Comparison of ENCODE assay signal across 13 mouse cellular contexts in the genomic region with DNA sequence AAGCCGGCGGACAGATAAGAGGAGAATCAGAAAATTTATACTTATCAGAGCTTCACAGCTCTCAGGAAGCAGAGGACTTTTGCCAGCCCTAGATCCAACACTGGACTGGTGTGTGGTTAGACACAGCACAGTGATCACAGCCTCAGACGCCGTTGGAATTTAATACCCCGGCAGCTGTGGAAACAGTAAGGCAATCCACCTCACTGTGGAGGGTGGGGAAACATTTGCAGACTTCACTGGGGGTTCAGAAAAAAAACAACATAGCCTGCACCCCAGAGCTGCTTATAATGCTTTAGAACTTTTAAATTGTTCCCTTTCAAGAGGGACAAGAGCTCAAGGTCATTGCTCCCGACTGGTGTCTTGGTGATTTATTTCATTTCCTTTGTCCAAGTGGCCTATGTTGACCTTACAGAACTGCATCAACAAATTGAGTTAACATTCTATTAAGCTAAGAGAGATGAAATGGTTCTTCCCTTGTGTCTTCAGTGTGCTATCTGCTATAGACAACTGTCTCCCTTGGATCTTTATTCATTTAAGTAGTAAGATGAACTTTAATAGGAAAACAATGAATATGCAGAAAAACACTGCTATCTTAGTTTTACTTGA.
DNase-seq lines count a peak whose midpoint lies in the region; ATAC-seq lines count a peak whose summit lies in the region.
"Had no signal": no experiment of that assay in that cellular context is flagged by ENCODE, and none has a peak within 500 bp of the region (broad histone marks: within the 10 kb centered on the region; RNA-seq: fewer than 3 reads in every experiment).

No protein-coding gene starts in this region.

- no peak for ATAC-seq in midbrain, embryonic 14.5 days (ENCODE audit: low FRiP score, low TSS enrichment)

- peaks cover 9% of the 10 kb centered on the region for H3K4me1 ChIP-seq in midbrain, embryonic 10.5 days
- no peaks in the 10 kb centered on the region for H3K4me1 ChIP-seq in midbrain, embryonic 14.5 days (ENCODE audit: control insufficient read depth, insufficient read depth, low read length)
- H3K4me1 ChIP-seq: forebrain, embryonic 12.5 days; limb, embryonic 12.5 days had no signal

- no peaks in the 10 kb centered on the region for H3K36me3 ChIP-seq in midbrain, embryonic 10.5 days
- no peaks in the 10 kb centered on the region for H3K36me3 ChIP-seq in midbrain, embryonic 14.5 days (ENCODE audit: control insufficient read depth, insufficient read depth, low read length)
- H3K36me3 ChIP-seq: forebrain, embryonic 12.5 days; G1E; limb, embryonic 12.5 days had no signal

- no peak overlapping the region for H3K4me2 ChIP-seq in midbrain, embryonic 14.5 days (ENCODE audit: low read length)
- H3K4me2 ChIP-seq: forebrain, embryonic 12.5 days; limb, embryonic 12.5 days had no signal

- H3K9me3 ChIP-seq in midbrain, embryonic 10.5 days (replicated peaks), result no peaks in the 10 kb centered on the region
- H3K9me3 ChIP-seq in midbrain, embryonic 14.5 days (ENCODE audit: control insufficient read depth, low read length), result no peaks in the 10 kb centered on the region
- H3K9me3 ChIP-seq: forebrain, embryonic 12.5 days; G1E; limb, embryonic 12.5 days had no signal

- DNase-seq in midbrain, embryonic 10.5 days (ENCODE audit: low spot score), result peak; percentile 19
- DNase-seq in midbrain, embryonic 14.5 days, result no peak
- DNase-seq in embryo, embryonic 11.5 days (ENCODE audit: low read depth, low spot score), result peak; percentile 26
- DNase-seq in kidney, adult 18-20 months, result peak; percentile 40
- DNase-seq in mesoderm, embryonic 11.5 days (ENCODE audit: low read depth, low spot score), result peak; percentile 57
- no peak for DNase-seq in layer of hippocampus, postnatal 25 days (ENCODE audit: extremely low spot score in 1 of 2, low spot score in 1 of 2)
- DNase-seq in heart, postnatal 4 days, result no peak
- DNase-seq: cerebellum, adult 9-11 months; gastrocnemius, postnatal 36 days; lung, postnatal 36 days had no signal

- no peak overlapping the region for H3K27ac ChIP-seq in midbrain, embryonic 10.5 days (replicated peaks)
- no peak overlapping the region for H3K27ac ChIP-seq in midbrain, embryonic 14.5 days (replicated peaks; ENCODE audit: low read depth, low read length)
- H3K27ac ChIP-seq: forebrain, embryonic 12.5 days; limb, embryonic 12.5 days had no signal

- H3K9ac ChIP-seq in midbrain, embryonic 14.5 days (replicated peaks; ENCODE audit: low read length), result no peak overlapping the region
- H3K9ac ChIP-seq: forebrain, embryonic 12.5 days; limb, embryonic 12.5 days had no signal

- H3K27me3 ChIP-seq in midbrain, embryonic 10.5 days (ENCODE audit: low read depth, poor library complexity, severe bottlenecking), result no peaks in the 10 kb centered on the region
- no peaks in the 10 kb centered on the region for H3K27me3 ChIP-seq in midbrain, embryonic 14.5 days (ENCODE audit: control insufficient read depth, insufficient read depth, low read length)
- H3K27me3 ChIP-seq: forebrain, embryonic 12.5 days; limb, embryonic 12.5 days had no signal

- H3K4me3 ChIP-seq in midbrain, embryonic 10.5 days, result no peak overlapping the region
- H3K4me3 ChIP-seq in midbrain, embryonic 14.5 days (replicated peaks; ENCODE audit: low read depth, low read length), result no peak overlapping the region
- H3K4me3 ChIP-seq: forebrain, embryonic 12.5 days; limb, embryonic 12.5 days had no signal

- 53% methylated on average over 6 of the region's 6 CpGs for WGBS in midbrain, embryonic 10.5 days
- 46% methylated on average over 6 of the region's 6 CpGs for WGBS in midbrain, embryonic 14.5 days

Comparison
In these comparisons a context has a peak if more than half of its experiments do, and no peak if none do; other contexts are left out.
1. DNase-seq: peak in midbrain, embryonic 10.5 days (single experiment), embryo, embryonic 11.5 days (single experiment), kidney, adult 18-20 months (single experiment) and mesoderm, embryonic 11.5 days (single experiment); none in midbrain, embryonic 14.5 days (single experiment), layer of hippocampus, postnatal 25 days (0 of 2) and heart, postnatal 4 days (single experiment).